Comparison of ENCODE assay signal across 28 mouse cellular contexts in the genomic region with DNA sequence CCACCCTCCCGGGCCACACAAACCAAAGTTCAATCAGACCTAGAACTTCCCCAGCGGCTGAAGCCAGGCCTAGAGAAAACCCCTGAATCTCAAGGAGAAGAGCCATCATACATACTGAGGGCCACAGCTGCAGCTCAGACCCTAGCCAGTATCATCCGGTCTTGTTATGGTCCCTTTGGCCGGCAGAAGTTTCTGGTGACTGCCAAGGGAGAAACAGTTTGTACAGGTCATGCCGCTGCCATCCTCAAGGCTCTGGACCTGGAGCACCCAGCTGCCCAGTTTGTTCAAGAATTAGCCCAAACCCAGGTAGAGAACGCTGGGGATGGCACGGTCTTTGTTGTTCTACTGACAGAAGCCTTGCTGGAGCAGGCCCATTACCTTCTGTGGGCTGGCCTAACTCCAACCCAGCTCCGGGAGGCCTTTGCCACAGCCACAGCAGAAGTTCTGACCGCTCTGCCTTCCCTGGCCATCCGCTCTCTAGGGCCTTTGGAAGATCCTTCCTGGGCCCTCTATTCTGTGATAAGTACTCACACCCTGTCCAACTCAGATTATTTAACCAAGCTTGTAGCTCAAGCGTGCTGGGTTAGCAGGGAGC. TPM values are rescaled to one million over a fixed set of nuclear protein-coding genes. Genes with fewer than 3 reads are reported as not detected.
DNase-seq lines count a peak whose midpoint lies in the region; ATAC-seq and TF ChIP-seq lines count a peak whose summit lies in the region.
"Had no signal": no experiment of that assay in that cellular context is flagged by ENCODE, and none has a peak within 500 bp of the region (broad histone marks: within the 10 kb centered on the region; RNA-seq: fewer than 3 reads in every experiment).

No protein-coding gene starts in this region.

- TF ChIP-seq CTCF in intestine, postnatal 0 days (IDR thresholded peaks at IDR 0.05; ENCODE audit: low read depth): no peak
- no peak for TF ChIP-seq CTCF in E14TG2a.4 (conservative IDR thresholded peaks at IDR 0.05; ENCODE audit: low read length)

- H3K4me2 ChIP-seq in intestine, embryonic 14.5 days (ENCODE audit: low read length): no peak overlapping the region
- no peak overlapping the region for H3K4me2 ChIP-seq in intestine, postnatal 0 days (replicated peaks; ENCODE audit: low read depth)
- H3K4me2 ChIP-seq: embryonic facial prominence, embryonic 12.5 days; forebrain, embryonic 13.5 days; forebrain, embryonic 15.5 days had no signal

- H3K4me3 ChIP-seq in intestine, embryonic 14.5 days (ENCODE audit: low read depth, low read length): no peak overlapping the region
- H3K4me3 ChIP-seq in intestine, postnatal 0 days (ENCODE audit: low read depth, low read length): no peak overlapping the region
- H3K4me3 ChIP-seq in E14TG2a.4 (replicated peaks; ENCODE audit: low read length): peak overlapping the region; percentile 24
- H3K4me3 ChIP-seq: embryonic facial prominence, embryonic 10.5 days; embryonic facial prominence, embryonic 12.5 days; forebrain, embryonic 13.5 days; forebrain, embryonic 15.5 days had no signal

- no peaks in the 10 kb centered on the region for H3K27me3 ChIP-seq in intestine, embryonic 14.5 days (replicated peaks; ENCODE audit: control insufficient read depth, insufficient read depth, low read length)
- no peaks in the 10 kb centered on the region for H3K27me3 ChIP-seq in intestine, postnatal 0 days (replicated peaks; ENCODE audit: control insufficient read depth, insufficient read depth, low read length)
- no peaks in the 10 kb centered on the region for H3K27me3 ChIP-seq in E14TG2a.4 (ENCODE audit: insufficient read depth, low read length)
- H3K27me3 ChIP-seq: CH12.LX; embryonic facial prominence, embryonic 12.5 days; forebrain, embryonic 13.5 days; forebrain, embryonic 15.5 days; Patski had no signal

- no peaks in the 10 kb centered on the region for H3K9me3 ChIP-seq in intestine, embryonic 14.5 days (ENCODE audit: control insufficient read depth, low read length)
- no peaks in the 10 kb centered on the region for H3K9me3 ChIP-seq in intestine, postnatal 0 days (ENCODE audit: control insufficient read depth)
- no peaks in the 10 kb centered on the region for H3K9me3 ChIP-seq in E14TG2a.4 (ENCODE audit: low read length)
- H3K9me3 ChIP-seq: embryonic facial prominence, embryonic 10.5 days; embryonic facial prominence, embryonic 12.5 days; forebrain, embryonic 13.5 days; forebrain, embryonic 15.5 days; G1E had no signal

- no peak for ATAC-seq in intestine, embryonic 14.5 days (replicated peaks; ENCODE audit: low FRiP score, low TSS enrichment, low read depth)
- no peak for ATAC-seq in intestine, postnatal 0 days
- ATAC-seq: activated CD4-positive, CD25-positive, alpha-beta regulatory T cell, adult 4 months; CD4-positive, CD25-positive, alpha-beta regulatory T cell, adult 4 months; forebrain, embryonic 13.5 days; forebrain, embryonic 15.5 days; forebrain, postnatal 0 days; Patski had no signal

- no peak overlapping the region for H3K27ac ChIP-seq in intestine, embryonic 14.5 days (ENCODE audit: low read depth)
- no peak overlapping the region for H3K27ac ChIP-seq in intestine, postnatal 0 days (ENCODE audit: low read depth, low read length)
- H3K27ac ChIP-seq: embryonic facial prominence, embryonic 10.5 days; embryonic facial prominence, embryonic 12.5 days; forebrain, embryonic 13.5 days; forebrain, embryonic 15.5 days had no signal

- WGBS in intestine, embryonic 14.5 days: 87% methylated on average over 11 of the region's 11 CpGs
- WGBS in intestine, postnatal 0 days: 92% methylated on average over 11 of the region's 11 CpGs

- H3K9ac ChIP-seq in intestine, embryonic 14.5 days (ENCODE audit: low read length): no peak overlapping the region
- H3K9ac ChIP-seq in intestine, postnatal 0 days (ENCODE audit: low read depth, low read length): no peak overlapping the region
- H3K9ac ChIP-seq: embryonic facial prominence, embryonic 12.5 days; forebrain, embryonic 13.5 days; forebrain, embryonic 15.5 days; forebrain, postnatal 0 days had no signal

- intact Hi-C loops in heart, postnatal 14 days (cut with DNase I): no loop called here

- no peaks in the 10 kb centered on the region for H3K36me3 ChIP-seq in intestine, embryonic 14.5 days (ENCODE audit: control insufficient read depth, insufficient read depth, low read length)
- no peaks in the 10 kb centered on the region for H3K36me3 ChIP-seq in intestine, postnatal 0 days (ENCODE audit: control insufficient read depth, insufficient read depth)
- H3K36me3 ChIP-seq in E14TG2a.4 (ENCODE audit: insufficient read depth, low read length): peaks cover 10% of the 10 kb centered on the region; the same call in 1 of the 2 replicates
- H3K36me3 ChIP-seq: embryonic facial prominence, embryonic 10.5 days; embryonic facial prominence, embryonic 12.5 days; forebrain, embryonic 15.5 days; G1E had no signal

- DNase-seq in cerebellum, postnatal 10 days: peak; percentile 43 to 56
- DNase-seq in cerebellum, postnatal 4 days (ENCODE audit: low spot score in 2 of 2): no peak
- DNase-seq in heart, adult 11 months: peak; percentile 84
- DNase-seq in heart, postnatal 14 days: no peak
- peak; percentile 18 for DNase-seq in intestine, embryonic 14.5 days (ENCODE audit: low spot score)
- DNase-seq in left cerebral cortex, adult 9 months (ENCODE audit: low spot score in 2 of 2): no peak
- DNase-seq: adrenal gland, adult 8-10 months; adrenal gland, postnatal 14 days; adrenal gland, postnatal 36 days; B cell, adult 2 months; cerebellum, adult 11 months; cerebellum, adult 18-20 months; cerebellum, adult 8-10 months; cerebellum, adult 9-11 months; forebrain, postnatal 0 days had no signal

- no peaks in the 10 kb centered on the region for H3K4me1 ChIP-seq in intestine, embryonic 14.5 days (replicated peaks; ENCODE audit: control insufficient read depth, insufficient read depth, low read length)
- H3K4me1 ChIP-seq in intestine, postnatal 0 days (replicated peaks; ENCODE audit: control insufficient read depth, insufficient read depth, low read length): no peaks in the 10 kb centered on the region
- H3K4me1 ChIP-seq in E14TG2a.4 (replicated peaks; ENCODE audit: low read depth, low read length): peaks cover 43% of the 10 kb centered on the region
- H3K4me1 ChIP-seq: embryonic facial prominence, embryonic 10.5 days; embryonic facial prominence, embryonic 12.5 days; forebrain, embryonic 13.5 days; forebrain, embryonic 15.5 days had no signal

RNA-seq across cellular contexts. Expression of gene Cct8l1, which starts 0.5 kb away (rescaled TPM):
- under 1 TPM; 0.14 to 0.17 TPM for total RNA-seq in heart, postnatal 14 days (2021)
- polyA plus RNA-seq in intestine, embryonic 14.5 days (2014; fragmentation: Nextera tagmentation; extraction: Ambion mirVana): not detected in 2 replicates
- polyA plus RNA-seq in intestine, postnatal 0 days (2015; fragmentation: Nextera tagmentation; extraction: Ambion mirVana): 0.09 and 0.26 TPM in 2 replicates
- total RNA-seq: adrenal gland, postnatal 14 days; CH12.LX; forebrain, postnatal 0 days had no signal
- polyA plus RNA-seq: activated CD4-positive, CD25-positive, alpha-beta regulatory T cell, adult 4 months; CD4-positive, CD25-positive, alpha-beta regulatory T cell, adult 4 months; embryonic facial prominence, embryonic 12.5 days; embryonic facial prominence, embryonic 14.5 days; forebrain, embryonic 11.5 days; forebrain, embryonic 13.5 days; forebrain, embryonic 15.5 days; forebrain, postnatal 0 days; G1E; Patski had no signal

RNA-seq across cellular contexts. Expression of gene Kmt2c, which starts 17.8 kb away (rescaled TPM):
- 10 to 100 TPM; 47.8 to 49.4 TPM for total RNA-seq in heart, postnatal 14 days (2021)
- polyA plus RNA-seq in intestine, embryonic 14.5 days (2014; fragmentation: Nextera tagmentation; extraction: Ambion mirVana): 19.7 and 20.7 TPM in 2 replicates
- 7.0 and 7.7 TPM in 2 replicates for polyA plus RNA-seq in intestine, postnatal 0 days (2015; fragmentation: Nextera tagmentation; extraction: Ambion mirVana)

Comparison
In these comparisons a context has a peak if more than half of its experiments do, and no peak if none do; other contexts are left out.
1. DNase-seq: peak in cerebellum, postnatal 10 days (2 of 2), heart, adult 11 months (single experiment) and intestine, embryonic 14.5 days (single experiment); none in cerebellum, postnatal 4 days (0 of 2), heart, postnatal 14 days (0 of 2) and left cerebral cortex, adult 9 months (0 of 2).